Mouse (Mus musculus) retina, adult 2 months (tissue): ENCODE results near the gene Spata17.
"Not testable (repeated sequence)": the region's sequence is repeated elsewhere in the genome, so short reads cannot be mapped to it uniquely, and the experiment has no call there.

ENCODE experiments used
- DNase-seq: peaks from one replicate; pipeline ENCODE4 v3.0.0-alpha.2; 2012; ENCODE audit warnings: low read depth, low spot score

Spata17 gene

DNA sequence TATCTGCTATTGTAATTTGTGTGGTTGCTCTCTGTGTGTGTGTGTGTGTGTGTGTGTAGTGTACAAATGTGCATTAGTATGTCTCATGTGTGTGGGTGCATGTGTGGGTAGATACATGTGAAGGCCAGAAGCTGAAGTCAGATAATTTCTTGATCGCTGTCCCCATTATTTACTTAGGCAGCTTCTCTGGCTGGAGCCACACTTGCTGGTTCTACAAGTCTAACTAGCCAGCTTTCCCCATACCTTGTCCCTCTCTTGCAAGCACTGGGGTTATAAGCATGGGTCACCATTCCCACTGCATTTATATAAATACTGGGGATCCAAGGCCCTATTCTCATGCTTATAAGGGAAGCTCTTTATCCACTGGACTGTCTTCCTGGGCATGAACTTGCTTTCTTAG lies 39.3 kb downstream of the Spata17 start:
- DNase-seq = no peak

DNA sequence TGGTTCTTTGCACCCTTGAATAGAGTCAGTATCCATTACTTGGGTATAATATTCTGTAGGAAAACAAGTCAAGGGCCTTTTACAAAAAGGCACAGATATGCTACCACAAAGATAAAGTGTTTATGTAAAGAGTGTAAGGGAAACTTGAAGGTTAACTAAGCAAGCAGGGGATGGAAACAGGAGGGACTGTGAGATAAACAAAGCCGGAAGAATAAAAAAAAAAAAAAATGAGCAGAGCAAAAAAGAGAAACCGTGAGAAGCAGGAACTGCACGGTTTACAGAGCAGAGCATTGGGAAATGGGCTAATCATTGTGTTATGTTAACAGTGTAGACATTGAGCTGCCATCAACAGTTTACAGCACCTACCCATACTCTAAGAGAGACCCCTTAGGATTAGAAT lies 44.9 kb downstream of the Spata17 start:
- DNase-seq = no peak

DNA sequence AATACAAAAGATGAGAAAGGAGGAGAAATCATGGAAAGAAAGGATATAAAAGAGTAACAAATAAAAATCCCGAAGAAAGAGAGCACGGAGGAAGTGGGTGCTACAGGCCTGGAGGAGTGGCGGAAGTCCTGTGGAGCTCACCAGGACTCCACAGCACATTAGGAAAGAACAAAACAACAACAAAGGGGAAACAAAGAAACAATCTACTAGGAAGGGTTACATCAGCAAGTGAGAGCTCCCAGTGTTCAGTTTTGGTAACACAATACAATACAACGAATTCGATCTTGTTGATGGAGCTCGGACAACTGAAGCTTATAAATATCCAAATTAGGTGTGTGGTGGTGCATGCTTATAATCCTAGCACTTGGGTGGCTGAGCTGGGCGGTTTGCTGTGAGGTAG lies 45.6 kb downstream of the Spata17 start:
- no peak for DNase-seq

DNA sequence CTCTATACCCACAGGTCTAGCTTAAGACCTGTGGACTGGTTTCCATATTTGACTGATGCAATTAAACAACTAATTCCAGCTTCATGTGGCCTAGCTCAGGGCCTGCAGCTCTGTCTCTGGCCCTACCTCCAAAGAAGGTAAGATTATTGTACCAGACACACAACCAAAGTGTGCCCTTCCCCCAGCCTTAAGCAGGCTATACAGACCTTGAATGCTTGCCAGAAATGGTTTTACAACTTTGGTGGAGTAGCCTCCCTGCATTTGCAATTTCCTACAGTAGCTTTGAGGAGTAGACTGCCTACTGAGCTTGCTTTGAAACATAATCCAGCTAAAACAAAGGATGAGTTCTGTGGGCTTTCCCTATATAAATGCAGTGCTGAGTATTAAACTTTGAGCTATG lies 51.7 kb downstream of the Spata17 start:
- DNase-seq = no peak

DNA sequence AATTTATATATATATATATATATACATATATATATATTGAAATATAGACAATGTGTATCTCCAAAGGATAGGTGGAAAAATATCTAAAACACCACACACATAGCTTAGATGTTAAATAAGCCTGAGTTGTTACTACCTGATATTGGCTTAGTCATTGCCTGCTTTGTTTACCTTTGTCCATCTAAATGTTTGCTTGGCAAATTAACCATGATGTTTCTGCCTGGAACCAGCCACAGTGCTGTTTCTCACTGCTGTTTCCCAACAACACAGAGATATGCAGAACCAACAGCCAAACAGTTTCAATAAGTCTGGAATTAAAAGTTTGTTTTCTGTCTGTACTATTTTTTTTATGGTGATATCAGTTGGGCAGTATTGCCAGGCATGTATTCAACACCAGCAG lies 59.6 kb downstream of the Spata17 start:
- no peak for DNase-seq

DNA sequence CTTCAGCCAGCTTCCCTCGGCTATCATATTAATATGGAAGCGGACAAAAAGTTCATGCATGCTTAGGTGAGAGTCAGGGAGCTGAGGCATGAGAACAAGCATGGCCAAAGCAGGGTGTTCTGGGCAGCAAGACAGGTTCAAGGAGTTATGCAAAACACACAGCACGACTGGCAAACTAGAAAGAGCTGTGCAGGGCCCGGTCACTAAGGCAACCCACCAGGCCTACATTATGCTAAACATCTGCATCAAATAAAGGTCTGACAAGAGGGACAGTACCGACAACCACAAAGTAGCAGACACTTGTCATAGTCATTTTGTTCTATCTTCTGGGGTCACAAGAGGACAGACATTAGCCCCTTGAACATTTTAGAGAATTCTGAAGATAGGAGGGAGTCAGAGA lies 61.6 kb downstream of the Spata17 start:
- no peak for DNase-seq

DNA sequence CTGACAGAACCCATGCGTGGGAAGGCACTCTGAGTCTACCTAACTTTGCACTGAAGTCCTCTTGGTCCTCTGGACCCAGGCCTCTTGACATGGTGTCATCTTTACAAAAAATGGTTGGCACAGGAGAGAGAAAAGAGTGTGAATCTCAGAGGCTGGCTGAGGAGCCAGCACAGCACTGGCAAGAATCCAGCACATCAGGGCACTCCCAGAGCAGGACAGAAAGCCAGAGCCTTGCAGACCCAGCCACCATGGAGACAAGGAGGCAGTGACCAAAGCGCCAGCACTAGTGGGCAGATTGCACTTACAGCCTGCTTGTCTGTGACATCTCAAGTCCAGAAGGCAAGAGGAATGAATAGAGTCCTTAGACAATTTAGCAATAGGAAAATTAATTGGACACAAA lies 62.7 kb downstream of the Spata17 start:
- no peak for DNase-seq

DNA sequence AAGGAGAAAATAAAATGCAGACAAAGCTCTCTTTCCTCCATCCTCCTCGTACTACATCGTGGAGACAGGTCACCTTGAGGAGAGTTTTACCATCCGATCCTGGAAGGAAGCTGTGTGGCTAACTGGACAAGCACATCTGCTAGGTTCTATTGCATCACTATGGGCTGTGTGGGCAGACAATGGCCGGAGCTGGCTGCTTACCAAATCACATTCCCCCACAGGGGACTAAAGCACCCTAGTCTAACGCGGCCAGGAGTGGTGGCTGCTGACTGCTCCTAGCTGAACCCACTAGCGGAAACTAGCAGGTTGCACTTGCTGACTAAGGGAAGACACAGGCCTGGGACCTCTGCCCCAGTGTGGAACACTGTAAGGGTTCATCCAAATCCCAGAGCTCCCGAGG lies 72.3 kb downstream of the Spata17 start:
- DNase-seq = no peak

DNA sequence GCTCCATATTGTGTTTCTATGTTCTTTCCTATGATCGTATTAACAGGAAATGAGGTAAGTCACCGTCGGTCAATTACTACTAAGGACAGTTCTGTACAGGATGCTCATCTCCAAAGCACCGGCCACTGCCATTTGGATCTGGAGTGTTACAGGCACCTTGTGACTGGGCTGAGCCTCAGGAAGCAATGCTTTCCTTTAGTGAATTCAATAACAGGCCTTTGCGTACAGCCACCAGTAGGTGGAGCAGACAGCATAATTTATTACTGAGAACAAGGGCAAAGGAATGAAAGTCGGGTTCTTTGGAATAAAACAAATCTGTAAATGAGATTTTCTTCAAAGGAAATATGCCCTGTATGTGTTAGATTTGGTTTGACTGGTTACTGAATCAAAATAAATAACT lies 77.8 kb downstream of the Spata17 start:
- DNase-seq = peak; percentile 15

DNA sequence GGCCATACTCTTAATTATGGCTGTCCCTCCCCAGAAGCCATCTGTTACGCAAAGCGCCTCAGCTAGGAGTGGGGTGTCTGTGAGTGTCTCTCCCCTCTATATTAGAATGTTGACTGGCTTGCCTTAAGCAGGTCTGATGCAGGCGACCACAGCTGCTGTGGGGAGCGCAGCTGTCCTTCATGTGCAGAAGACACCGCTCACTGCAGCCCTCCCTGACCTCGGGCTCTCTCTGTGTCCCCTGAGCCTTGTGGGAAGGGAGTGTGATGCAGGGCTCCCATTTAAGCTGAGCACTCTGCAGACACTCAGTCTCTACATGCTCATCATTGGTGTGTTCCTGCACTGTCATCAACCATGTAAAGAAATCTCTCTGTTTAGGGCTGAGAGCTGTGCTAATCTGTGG lies 79.4 kb downstream of the Spata17 start:
- no peak for DNase-seq

DNA sequence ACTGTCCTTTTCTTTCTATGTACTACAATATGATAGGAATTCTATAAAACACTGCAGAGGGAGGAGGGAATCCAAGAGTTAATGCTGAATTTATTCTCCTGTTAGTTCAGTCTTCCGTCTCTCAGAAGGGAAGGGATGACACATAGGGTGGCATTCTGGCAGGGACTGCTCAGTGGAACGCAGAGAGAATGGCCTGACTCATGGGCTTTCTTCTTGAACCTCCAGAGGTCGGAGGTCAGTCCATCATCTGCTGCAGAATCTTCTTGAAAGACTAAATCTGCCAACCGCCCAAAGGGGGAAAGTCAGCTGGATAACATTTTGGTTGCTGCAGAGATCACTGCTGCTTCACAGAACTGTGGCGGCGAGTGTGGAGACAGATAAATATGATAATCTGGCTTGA lies 81.4 kb downstream of the Spata17 start:
- no peak for DNase-seq

DNA sequence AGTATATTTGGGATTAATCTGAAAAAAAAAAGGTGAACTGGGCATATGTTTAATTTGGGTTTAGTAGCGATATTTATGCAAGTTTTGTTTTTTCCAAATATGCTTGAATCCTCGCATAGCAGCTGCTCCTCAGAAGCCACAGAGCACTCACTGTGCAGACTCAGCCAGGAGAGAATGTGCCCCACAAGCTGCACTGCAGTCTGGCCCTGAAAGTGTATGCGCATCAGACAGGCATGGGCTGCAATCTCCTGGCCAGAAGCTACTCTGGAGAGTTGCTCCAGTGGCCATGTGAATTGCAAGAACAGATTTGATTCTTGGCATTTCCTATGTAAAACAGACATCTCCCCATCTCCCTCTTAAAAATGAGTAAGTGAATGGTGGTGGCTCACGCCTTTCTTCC lies 82.9 kb downstream of the Spata17 start:
- DNase-seq = no peak

DNA sequence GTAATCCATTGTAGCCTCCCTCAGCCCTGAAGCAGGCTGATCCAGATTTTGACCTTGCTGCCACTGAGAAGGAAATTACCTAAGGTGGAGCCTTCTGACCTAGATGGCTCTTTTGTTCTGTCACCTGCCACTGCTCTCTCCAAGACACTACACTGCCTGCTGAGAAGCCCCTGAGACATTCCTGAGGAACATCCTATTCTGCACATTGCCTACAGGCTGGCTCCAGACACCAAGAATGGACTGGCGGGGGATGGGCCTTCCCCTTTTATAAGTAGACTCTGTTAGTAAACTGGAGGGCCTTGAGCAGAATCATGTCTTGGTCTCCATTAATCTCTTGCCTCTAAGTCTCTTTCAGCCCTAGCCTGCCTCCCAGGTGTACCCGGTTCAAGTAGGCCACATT lies 87.7 kb downstream of the Spata17 start:
- not testable (repeated sequence) for DNase-seq

DNA sequence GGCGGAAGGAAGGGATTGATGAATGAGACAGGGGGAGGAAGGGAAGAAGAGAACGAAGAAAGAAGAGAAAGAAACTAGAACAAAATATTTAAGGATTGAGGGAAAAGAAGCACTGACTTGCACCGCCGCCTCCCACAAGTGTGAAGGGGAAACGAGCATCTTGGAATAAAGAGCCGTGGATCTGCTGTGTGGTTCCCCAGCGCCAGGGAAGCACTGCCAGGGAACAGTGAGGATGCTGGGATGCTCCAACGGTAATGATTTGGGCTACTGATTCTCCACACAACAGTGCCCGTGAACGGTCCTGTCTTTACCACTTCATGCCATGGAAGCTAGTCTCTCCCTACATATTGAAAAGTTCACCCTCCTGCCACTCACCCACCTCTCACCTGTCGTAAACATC lies 89.5 kb downstream of the Spata17 start:
- DNase-seq = no peak

DNA sequence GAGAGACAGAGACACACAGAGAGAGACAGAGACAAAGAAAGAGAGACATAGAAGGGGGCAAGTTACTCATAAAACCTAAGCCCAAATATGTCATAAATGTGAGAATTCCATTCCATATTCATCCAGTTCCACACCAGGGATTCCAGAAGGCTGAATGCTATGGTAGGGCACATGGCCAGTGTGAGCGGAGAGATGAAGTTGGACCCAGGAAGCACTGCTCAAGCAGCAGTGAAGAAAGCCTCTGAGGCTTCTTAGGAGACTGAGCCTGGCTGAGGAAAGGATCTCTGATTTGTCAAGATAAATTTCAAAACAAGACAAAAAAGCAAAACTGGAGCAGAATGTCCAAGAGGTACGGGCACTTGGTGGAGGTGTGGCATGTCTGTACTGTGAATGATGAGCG lies 90.3 kb downstream of the Spata17 start:
- no peak for DNase-seq

DNA sequence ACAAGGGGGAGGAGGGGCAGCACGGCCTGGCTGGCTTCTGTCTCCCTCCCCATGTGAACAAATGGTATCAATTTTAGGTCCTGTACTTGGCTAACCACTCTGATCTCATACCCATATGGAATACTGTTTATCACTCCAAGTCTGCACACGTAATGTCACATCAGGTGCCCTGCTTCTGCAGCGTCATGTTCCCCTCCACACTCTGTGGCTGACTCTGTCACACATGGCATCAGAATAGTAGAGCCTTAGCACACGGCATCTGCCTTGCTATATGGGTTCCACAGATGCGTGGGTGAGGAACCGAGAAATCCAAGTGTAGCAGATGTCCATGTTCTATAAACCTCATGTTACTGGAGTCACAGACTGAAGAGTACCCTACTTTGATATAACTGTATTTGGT lies 96.0 kb downstream of the Spata17 start:
- no peak for DNase-seq

DNA sequence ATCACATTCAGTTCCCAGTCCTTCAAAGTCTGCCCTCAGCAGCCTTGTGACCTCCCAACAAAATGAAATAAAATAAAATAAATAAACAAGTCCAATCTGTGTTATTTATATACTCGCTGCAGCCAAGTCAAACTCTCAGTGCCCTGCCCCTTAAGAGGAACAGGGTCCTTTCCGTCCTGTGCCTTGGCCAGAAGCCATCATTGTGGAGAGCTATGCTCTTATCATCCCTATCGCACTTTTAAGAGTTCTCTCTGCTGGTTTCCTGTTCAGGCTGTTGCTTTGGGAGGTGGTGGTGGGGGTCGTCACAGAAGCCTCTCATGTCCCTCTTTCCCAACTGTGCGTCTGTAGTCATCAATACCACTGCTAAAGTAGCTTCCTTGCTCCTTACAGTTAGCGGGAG lies 97.2 kb downstream of the Spata17 start:
- DNase-seq = no peak

DNA sequence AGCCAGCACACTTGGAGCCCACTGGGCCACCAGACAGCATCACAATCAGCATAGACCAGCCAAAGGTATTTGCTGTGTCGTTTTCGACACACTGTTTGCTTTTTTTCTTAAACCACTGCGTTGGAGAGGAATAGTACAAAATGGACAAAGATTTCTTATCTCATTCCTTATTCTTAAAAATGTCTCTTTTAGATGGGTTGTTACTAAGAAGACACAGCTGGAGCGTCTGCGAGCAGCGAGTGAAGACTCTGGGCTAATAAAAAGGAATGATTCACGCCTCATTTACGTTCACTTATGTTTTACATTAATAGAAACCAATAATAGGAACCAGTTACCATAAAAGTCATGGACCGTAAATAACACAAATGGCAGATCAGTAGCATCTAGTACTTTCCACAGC lies 101.5 kb downstream of the Spata17 start:
- DNase-seq = no peak

DNA sequence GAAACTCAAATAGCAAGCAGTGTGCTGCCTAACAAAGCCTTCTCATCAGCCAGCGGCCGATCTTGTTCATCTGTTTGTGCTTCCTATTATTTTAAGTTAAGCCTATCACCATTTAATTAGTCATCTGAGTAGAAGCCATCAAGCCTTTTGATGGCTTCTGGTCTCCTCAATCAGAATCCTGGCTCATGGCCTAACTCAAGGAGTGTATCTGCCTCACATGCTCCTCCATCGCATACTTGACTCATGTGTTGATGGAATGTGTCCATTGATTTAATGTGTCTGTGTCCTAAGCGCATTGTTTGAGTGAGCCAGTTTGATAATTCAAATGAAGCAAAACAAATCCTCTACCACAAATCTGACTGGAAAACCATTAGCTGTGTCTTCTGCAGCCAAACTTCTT lies 113.1 kb downstream of the Spata17 start:
- DNase-seq = no peak

DNA sequence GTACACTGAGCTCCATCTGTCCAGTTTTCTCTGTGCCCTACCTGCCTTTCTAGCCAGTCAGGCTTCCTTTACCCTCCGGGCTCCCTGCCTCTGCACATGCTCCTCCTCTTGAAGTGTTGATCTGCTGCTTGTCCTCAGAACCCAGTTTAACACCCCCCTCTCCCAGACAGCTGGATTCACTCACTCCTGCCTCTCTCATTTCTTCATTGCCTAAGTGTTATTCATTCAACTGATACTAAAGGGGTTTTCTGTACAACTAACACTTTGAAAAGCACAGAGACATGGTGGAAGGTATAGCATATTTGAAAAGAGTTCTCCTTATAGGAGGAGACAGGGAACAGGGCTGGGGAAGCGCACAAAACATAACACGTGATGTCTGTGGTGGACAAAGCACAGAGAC lies 114.1 kb downstream of the Spata17 start:
- DNase-seq = no peak

DNA sequence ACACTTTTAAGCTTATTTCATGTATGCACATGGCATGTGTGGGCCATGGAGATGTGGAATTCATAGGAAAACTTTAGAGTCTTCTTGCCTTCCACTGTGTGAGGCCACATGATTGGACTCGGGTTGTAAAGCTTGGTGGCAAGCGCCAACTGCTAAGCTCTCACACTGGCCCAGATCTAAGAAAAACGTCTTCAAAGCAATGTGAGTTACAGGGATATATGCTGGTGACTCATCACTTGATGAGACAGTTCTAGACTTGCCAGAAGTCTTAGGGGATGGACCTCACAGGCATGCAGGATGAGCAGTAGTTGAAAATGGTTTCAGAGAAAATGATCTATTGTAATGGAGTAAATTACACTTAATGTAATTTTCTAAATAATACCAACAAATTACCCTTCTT lies 114.6 kb downstream of the Spata17 start:
- DNase-seq = no peak

DNA sequence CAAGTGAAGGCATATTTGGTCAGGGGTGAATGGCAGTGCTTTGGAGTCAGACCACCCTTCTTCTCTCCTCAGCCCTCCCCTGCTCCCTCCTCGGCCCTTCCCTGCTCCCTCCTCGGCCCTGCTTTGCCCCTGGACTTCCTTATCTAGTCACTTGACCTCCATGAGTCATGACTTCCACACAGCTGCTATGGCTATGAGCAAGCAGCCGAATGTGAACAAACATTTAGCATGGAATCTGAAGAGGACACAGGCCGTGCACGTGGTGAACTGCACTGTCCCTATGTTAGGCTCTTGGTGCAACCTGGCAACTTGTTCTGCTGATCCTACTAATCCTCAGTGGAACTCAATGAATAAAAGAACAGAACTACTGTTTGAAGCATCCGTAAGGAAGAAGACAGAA lies 117.0 kb downstream of the Spata17 start:
- DNase-seq = no peak

DNA sequence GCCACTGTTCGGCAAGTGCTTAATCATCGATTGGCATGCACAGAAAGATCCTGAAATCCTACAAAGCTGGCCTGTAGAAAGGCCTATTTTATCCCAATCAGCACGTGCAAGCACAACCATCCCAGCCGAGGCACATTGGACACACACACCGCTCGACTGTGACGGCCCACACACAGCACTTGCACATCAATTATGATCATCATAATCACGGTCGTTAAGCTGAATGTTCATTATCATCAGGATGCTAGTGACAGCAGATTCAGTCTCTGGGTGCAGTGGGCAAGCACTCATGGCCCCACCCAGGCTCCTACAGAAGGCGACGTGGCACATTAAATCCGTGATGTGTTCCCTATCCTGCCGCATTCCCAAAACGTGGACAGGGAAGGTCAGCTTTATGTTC lies 122.7 kb downstream of the Spata17 start:
- DNase-seq = no peak

DNA sequence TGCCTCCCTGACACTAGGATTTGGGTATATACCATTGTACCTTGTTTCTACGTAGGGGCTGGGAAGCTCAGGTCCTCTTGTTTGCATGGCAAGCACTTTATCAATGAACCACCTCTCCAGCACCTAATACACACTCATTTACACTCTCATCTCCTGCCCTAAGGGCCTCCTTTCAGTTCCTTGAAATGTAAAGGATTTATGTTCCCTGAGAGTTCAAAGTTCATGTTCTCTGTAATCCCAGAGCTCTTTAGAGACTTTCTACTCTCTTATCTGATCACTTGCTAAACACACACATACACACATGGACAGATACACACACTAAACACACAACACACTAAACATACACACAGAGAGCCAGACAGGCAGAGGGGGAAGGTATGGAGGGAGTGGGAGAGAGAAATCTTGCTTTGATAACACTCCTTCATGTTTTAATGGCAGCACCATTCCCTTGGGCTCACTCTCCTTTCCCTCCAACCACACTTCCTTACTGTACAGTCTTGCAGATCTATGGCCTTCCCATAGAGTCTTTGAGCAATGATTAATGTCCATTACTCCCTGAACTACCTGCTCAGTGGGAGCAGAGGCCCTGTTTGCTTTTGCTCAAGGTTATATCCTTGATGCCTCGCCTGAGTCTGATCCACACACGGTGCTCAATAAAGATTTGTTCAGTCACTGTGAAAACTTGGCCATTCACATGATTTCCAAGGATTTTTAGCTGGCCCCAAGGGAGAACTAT lies 126.4 kb downstream of the Spata17 start:
- DNase-seq = no peak
